Mouse (Mus musculus) limb, embryonic 14.5 days (tissue): ENCODE measurements around the gene Olfr536. TPM values are rescaled to one million over a fixed set of nuclear protein-coding genes. Genes with fewer than 3 reads are reported as not detected.
"Not testable (repeated sequence)": the region's sequence is repeated elsewhere in the genome, so short reads cannot be mapped to it uniquely, and the experiment has no call there.

ENCODE experiments used
- ATAC-seq: fragments of 200-750 bp; cut with Nextera tagmentation; 2 replicates; pipeline ENCODE4 v1.8.0; 2017; ENCODE audit warnings: low read depth, moderate number of reproducible peaks, moderate TSS enrichment; ENCODE audit not compliant: low FRiP score
- DNase-seq: peaks from one replicate; pipeline ENCODE4 v3.0.0-alpha.2; 2015; ENCODE audit warnings: low spot score
- H3K27ac ChIP-seq: fragments of 300-500 bp; sonication (generic); replicated peaks from 2 replicates; pipeline ENCODE4 v1.5.1; 2014; ENCODE audit warnings: low read depth, mild to moderate bottlenecking, low read length, moderate library complexity, mixed read lengths
- H3K27me3 ChIP-seq: fragments of 300-500 bp; sonication (generic); 2 replicates; pipeline ENCODE4 v1.6.1; 2014; ENCODE audit warnings: low read length, mixed read lengths; ENCODE audit not compliant: control insufficient read depth, insufficient read depth
- H3K36me3 ChIP-seq: fragments of 300-500 bp; sonication (generic); 2 replicates; pipeline ENCODE4 v1.6.1; 2014; ENCODE audit warnings: mild to moderate bottlenecking, low read length, moderate library complexity, mixed read lengths; ENCODE audit not compliant: control insufficient read depth, insufficient read depth
- H3K4me1 ChIP-seq: fragments of 300-500 bp; sonication (generic); 2 replicates; pipeline ENCODE4 v1.6.1; 2014; ENCODE audit warnings: antibody characterized with exemption, low read length, mixed read lengths; ENCODE audit not compliant: control insufficient read depth, insufficient read depth
- H3K4me2 ChIP-seq: fragments of 300-500 bp; sonication (generic); replicated peaks from 2 replicates; pipeline ENCODE4 v1.6.1; 2014; ENCODE audit warnings: low read depth, mild to moderate bottlenecking, low read length, moderate library complexity; ENCODE audit not compliant: severe bottlenecking
- H3K4me3 ChIP-seq: fragments of 300-500 bp; sonication (generic); replicated peaks from 2 replicates; pipeline ENCODE4 v1.5.1; 2014; ENCODE audit warnings: low read length
- H3K9ac ChIP-seq: fragments of 300-500 bp; sonication (generic); 2 replicates; pipeline ENCODE4 v1.6.1; 2014; ENCODE audit warnings: mild to moderate bottlenecking, low read depth, low read length, moderate library complexity; ENCODE audit not compliant: severe bottlenecking
- H3K9me3 ChIP-seq: fragments of 300-500 bp; sonication (generic); 2 replicates; pipeline ENCODE4 v1.6.1; 2016; ENCODE audit warnings: low read length; ENCODE audit not compliant: control insufficient read depth
- POLR2A ChIP-seq: fragments of 200-500 bp; IDR thresholded peaks from 2 replicates; pipeline ENCODE4 v1.8.0; 2012; ENCODE audit warnings: inconsistent platforms, mild to moderate bottlenecking, moderate library complexity, borderline replicate concordance; ENCODE audit not compliant: insufficient read depth, insufficient read length; ENCODE audit errors: extremely low read depth
- WGBS: fragments of 180-500 bp; shearing (Covaris S2); extraction: QIAGEN DNeasy Blood & Tissue Kit; methylation state at CpG from one replicate; pipeline ENCODE4 v1.1.7; 2014; 5-methylcytosine and 5-hydroxymethylcytosine counted together
- polyA plus RNA-seq, 2 experiments: library from polyadenylated mRNA; depleted of rRNA in 1 of 2; stranded (reverse) in 1 of 2; unstranded in 1 of 2; fragments of >200 nt; fragmentation: Nextera tagmentation in 1 of 2; extraction: Ambion mirVana in 1 of 2; gene quantifications; 2 replicates each; pipeline versions ENCODE4 v1.2.1 to v1.2.3; 2012 to 2014

Olfr536 gene
- not detected in 2 replicates for polyA plus RNA-seq (2012; rRNA removed)
- not detected in 2 replicates for polyA plus RNA-seq (2014; fragmentation: Nextera tagmentation; extraction: Ambion mirVana)

GRCm38 (mm10) chr7:140507346-140508021, at the start of gene Olfr536:
Gene Olfr536 (minus strand): TSS chr7:140507396.
- not testable (repeated sequence) for DNase-seq, ATAC-seq
- 77% methylated on average over 1 of the region's 2 CpGs for WGBS

DNA sequence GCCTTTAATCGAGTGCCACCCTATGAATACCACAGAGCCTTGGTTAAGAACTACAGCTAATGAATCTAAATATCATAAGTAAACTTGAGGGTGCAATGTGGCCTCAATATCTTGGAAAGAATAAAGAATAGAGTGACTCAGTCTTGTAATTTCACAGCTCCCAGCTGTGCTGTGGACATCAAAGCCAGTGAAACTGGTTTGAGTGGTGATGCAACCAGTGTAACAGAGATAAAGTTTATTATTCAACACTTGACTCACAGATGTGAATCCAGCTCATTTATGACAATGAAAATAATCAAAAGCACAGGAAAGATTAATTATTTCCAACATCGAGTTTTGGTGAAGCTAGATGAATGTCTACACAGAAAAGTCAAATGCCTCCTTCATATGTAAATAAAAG, 32.5 kb upstream of the Olfr536 start:
- ATAC-seq (no peak), DNase-seq (no peak)
- WGBS, result 75% methylated on average over 2 of the region's 2 CpGs

More at GRCm38 (mm10) chr7:140507346-140508021, at the start of gene Olfr536:
- not testable (repeated sequence) for H3K4me2 ChIP-seq, H3K27ac ChIP-seq, H3K9ac ChIP-seq, H3K36me3 ChIP-seq, H3K4me3 ChIP-seq, H3K4me1 ChIP-seq, H3K27me3 ChIP-seq, H3K9me3 ChIP-seq

GRCm38 (mm10) chr7:140494702-140495101, 12.5 kb downstream of the Olfr536 start:
- Histone ChIP-seq H3K4me2 (no peak overlapping the region), H3K4me3 (no peak overlapping the region), H3K27ac (no peak overlapping the region), H3K9ac (no peak overlapping the region), H3K9me3 (no peaks in the 10 kb centered on the region), H3K27me3 (no peaks in the 10 kb centered on the region), H3K36me3 (no peaks in the 10 kb centered on the region), H3K4me1 (no peaks in the 10 kb centered on the region)
- ATAC-seq (no peak), DNase-seq (no peak)
- TF ChIP-seq POLR2A, result no peak

More for the DNA sequence above, 32.5 kb upstream of the Olfr536 start:
- TF ChIP-seq POLR2A, result no peak
- no peak overlapping the region for H3K4me2 ChIP-seq
- no peak overlapping the region for H3K9ac ChIP-seq
- H3K4me3 ChIP-seq, result no peak overlapping the region
- no peaks in the 10 kb centered on the region for H3K36me3 ChIP-seq
- H3K27ac ChIP-seq, result no peak overlapping the region
- H3K4me1 ChIP-seq, result no peaks in the 10 kb centered on the region
- H3K27me3 ChIP-seq, result no peaks in the 10 kb centered on the region
- H3K9me3 ChIP-seq, result no peaks in the 10 kb centered on the region

- ATAC-seq (no peak), DNase-seq (no peak)
- Histone ChIP-seq H3K27ac (no peak overlapping the region), H3K36me3 (no peaks in the 10 kb centered on the region), H3K9me3 (no peaks in the 10 kb centered on the region; the same call in 1 of the 2 replicates), H3K4me2 (no peak overlapping the region), H3K9ac (no peak overlapping the region), H3K27me3 (no peaks in the 10 kb centered on the region), H3K4me3 (no peak overlapping the region), H3K4me1 (no peaks in the 10 kb centered on the region)
- no peak for TF ChIP-seq POLR2A
- WGBS, result 12% methylated on average over 2 of the region's 2 CpGs
Measured at GRCm38 (mm10) chr7:140494231-140494630, 13.0 kb downstream of the Olfr536 start.

- TF ChIP-seq POLR2A, result no peak
- no peak overlapping the region for H3K4me2 ChIP-seq
- 100% methylated on average over 1 of the region's 1 CpGs for WGBS
- DNase-seq (no peak), ATAC-seq (no peak)
- no peak overlapping the region for H3K4me3 ChIP-seq
- H3K4me1 ChIP-seq, result no peaks in the 10 kb centered on the region
- no peak overlapping the region for H3K9ac ChIP-seq
- no peaks in the 10 kb centered on the region for H3K36me3 ChIP-seq
- H3K27me3 ChIP-seq, result no peaks in the 10 kb centered on the region
- no peak overlapping the region for H3K27ac ChIP-seq
- H3K9me3 ChIP-seq, result no peaks in the 10 kb centered on the region; the same call in 1 of the 2 replicates
Measured at GRCm38 (mm10) chr7:140488981-140489380, 18.2 kb downstream of the Olfr536 start.

DNA sequence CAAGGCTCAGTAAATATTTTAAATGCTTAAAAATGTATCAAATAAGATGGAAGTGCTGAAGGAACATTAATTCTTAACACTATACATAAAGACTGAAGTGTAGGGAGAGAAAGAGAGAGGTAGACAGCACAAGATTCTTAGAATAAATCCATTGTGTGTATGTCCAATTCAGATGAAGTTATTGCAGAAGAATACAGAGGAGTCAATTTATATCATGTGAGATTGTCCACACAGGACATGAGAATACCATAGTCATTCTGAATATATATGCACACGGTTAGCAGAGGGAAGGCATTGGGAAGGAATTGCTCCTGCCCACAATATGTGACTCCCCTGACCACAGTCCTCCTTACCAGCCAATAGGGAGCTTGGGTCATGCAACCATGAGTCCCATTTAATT, 23.3 kb downstream of the Olfr536 start, which contains the start of gene Olfr535:
Gene Olfr535, plus strand, starts transcription at position 301 of the 400 bp plus-strand sequence.
- H3K9ac ChIP-seq, result no peak within 1 kb of the TSS
- 82% methylated on average over 1 of the region's 1 CpGs for WGBS
- H3K4me2 ChIP-seq, result no peak within 1 kb of the TSS
- H3K27me3 ChIP-seq, result no peaks in the 10 kb centered on the region
- H3K9me3 ChIP-seq, result no peaks in the 10 kb centered on the region
- DNase-seq (no peak), ATAC-seq (no peak)
- no peak within 1 kb of the TSS for H3K27ac ChIP-seq
- no peak for TF ChIP-seq POLR2A
- no peaks in the 10 kb centered on the region for H3K4me1 ChIP-seq
- no peaks in the 10 kb centered on the region for H3K36me3 ChIP-seq
- H3K4me3 ChIP-seq, result no peak within 1 kb of the TSS
